Mouse (Mus musculus): ENCODE measurements around the gene Zfp879. TPM values are rescaled to one million over a fixed set of nuclear protein-coding genes. Genes with fewer than 3 reads are reported as not detected.

The Zfp879 gene
- polyA plus RNA-seq, 1 experiment from 2014 or later: 0.07 TPM

DNA sequence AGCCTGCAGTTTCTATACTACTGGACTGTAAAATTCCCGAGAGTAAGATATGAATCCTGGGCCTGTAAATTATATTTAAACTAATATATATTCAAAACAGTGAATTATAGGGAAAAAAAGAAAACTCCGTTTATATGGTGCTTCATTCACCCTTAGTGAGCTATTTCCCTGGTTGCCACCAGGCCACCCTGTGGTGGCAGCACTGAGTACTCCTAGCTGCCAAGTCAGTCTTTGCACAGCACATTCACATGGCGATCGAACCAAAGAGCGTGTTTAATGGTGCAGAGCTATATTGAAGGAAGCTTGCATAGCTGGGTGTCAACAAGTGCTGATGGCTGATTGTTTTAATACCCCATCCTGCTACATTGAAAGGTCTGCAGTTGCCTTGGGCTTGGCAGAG is 5.7 kb upstream of the Zfp879 start:
- 64% methylated on average over 5 of the region's 5 CpGs for WGBS (ENCODE audit: insufficient replicate concordance)
- ATAC-seq (ENCODE audit: low read depth): no peak
- Histone ChIP-seq H3K4me1 (replicated peaks) (no peaks in the 10 kb centered on the region; the same call in 1 of the 2 replicates), H3K27me3 (peaks cover 47% of the 10 kb centered on the region), H3K36me3 (no peaks in the 10 kb centered on the region), H3K4me2 (no peak overlapping the region), H3K4me3 (replicated peaks) (no peak overlapping the region), H3K9me3 (replicated peaks) (0 out of 2 replicates have a peak, but pooled peaks cover 4% of the 10 kb centered on the region), H3K9ac (no peak overlapping the region), H3K27ac (no peak overlapping the region)
- no peak for DNase-seq

GRCm38 (mm10) chr11:50845951-50846350 is 4.6 kb upstream of the Zfp879 start:
- 79% methylated on average over 3 of the region's 3 CpGs for WGBS (ENCODE audit: insufficient replicate concordance)
- peaks cover 36% of the 10 kb centered on the region for H3K27me3 ChIP-seq
- no peak for ATAC-seq (ENCODE audit: low read depth)
- H3K9ac ChIP-seq: no peak overlapping the region
- no peak overlapping the region for H3K4me2 ChIP-seq
- H3K4me3 ChIP-seq (replicated peaks): no peak overlapping the region
- peaks cover 7% of the 10 kb centered on the region; the same call in 1 of the 2 replicates for H3K4me1 ChIP-seq (replicated peaks)
- H3K27ac ChIP-seq: no peak overlapping the region
- H3K9me3 ChIP-seq (replicated peaks): 0 out of 2 replicates have a peak, but pooled peaks cover 4% of the 10 kb centered on the region
- DNase-seq: no peak
- no peaks in the 10 kb centered on the region for H3K36me3 ChIP-seq

- Histone ChIP-seq H3K36me3 (no peaks in the 10 kb centered on the region), H3K27me3 (no peaks in the 10 kb centered on the region), H3K27ac (no peak overlapping the region), H3K4me3 (replicated peaks) (no peak overlapping the region), H3K9ac (no peak overlapping the region), H3K4me1 (replicated peaks) (no peaks in the 10 kb centered on the region), H3K9me3 (replicated peaks) (no peaks in the 10 kb centered on the region), H3K4me2 (no peak overlapping the region)
- ATAC-seq (ENCODE audit: low read depth): no peak
- WGBS (ENCODE audit: insufficient replicate concordance): 57% methylated on average over 4 of the region's 4 CpGs
- DNase-seq: no peak
Observed at GRCm38 (mm10) chr11:50835727-50836126, 5.6 kb downstream of the Zfp879 start.

GRCm38 (mm10) chr11:50827010-50827953 is 14.1 kb downstream of the Zfp879 start, which contains the start of gene Zfp354c:
Gene Zfp354c, minus strand, starts transcription at chr11:50827724.
- H3K9ac ChIP-seq: peak within 1 kb of the TSS; percentile 69
- H3K4me2 ChIP-seq: peak within 1 kb of the TSS; percentile 86
- no peaks in the 10 kb centered on the region for H3K9me3 ChIP-seq (replicated peaks)
- H3K27ac ChIP-seq: no peak within 1 kb of the TSS
- H3K4me3 ChIP-seq (replicated peaks): peak within 1 kb of the TSS; percentile 69
- H3K36me3 ChIP-seq: no peaks in the 10 kb centered on the region
- ATAC-seq (ENCODE audit: low read depth): peak; percentile 88
- H3K27me3 ChIP-seq: no peaks in the 10 kb centered on the region
- H3K4me1 ChIP-seq (replicated peaks): peaks cover 7% of the 10 kb centered on the region
- WGBS (ENCODE audit: insufficient replicate concordance): 2% methylated on average over 45 of the region's 45 CpGs
- peak; percentile 69 for DNase-seq

DNA sequence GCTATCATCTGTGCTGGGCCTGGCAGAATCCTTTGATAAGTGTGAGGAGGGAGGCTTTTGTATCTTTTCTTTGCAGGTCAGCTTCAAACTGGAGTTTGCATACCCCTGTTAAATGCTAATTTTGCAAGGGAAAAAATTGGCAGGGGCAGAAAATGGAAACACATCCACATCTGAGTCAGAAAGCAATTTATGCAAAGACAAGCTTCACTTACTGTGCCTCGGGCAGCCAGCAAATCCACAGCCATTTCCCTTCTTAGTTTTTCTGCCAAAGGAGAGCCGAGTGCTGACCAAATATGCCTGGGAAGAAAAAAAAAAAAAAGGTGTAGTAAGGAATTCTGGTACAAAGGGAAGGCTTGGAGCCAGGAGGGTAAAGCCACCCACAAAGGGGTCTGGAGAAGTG is 15.1 kb downstream of the Zfp879 start:
- Histone ChIP-seq H3K4me1 (replicated peaks) (peaks cover 7% of the 10 kb centered on the region), H3K9me3 (replicated peaks) (no peaks in the 10 kb centered on the region), H3K36me3 (no peaks in the 10 kb centered on the region), H3K9ac (no peak overlapping the region), H3K4me3 (replicated peaks) (no peak overlapping the region), H3K4me2 (peak overlapping the region; percentile 86), H3K27ac (no peak overlapping the region), H3K27me3 (no peaks in the 10 kb centered on the region)
- ATAC-seq (ENCODE audit: low read depth): no peak
- no peak for DNase-seq
- 62% methylated on average over 2 of the region's 2 CpGs for WGBS (ENCODE audit: insufficient replicate concordance)

DNA sequence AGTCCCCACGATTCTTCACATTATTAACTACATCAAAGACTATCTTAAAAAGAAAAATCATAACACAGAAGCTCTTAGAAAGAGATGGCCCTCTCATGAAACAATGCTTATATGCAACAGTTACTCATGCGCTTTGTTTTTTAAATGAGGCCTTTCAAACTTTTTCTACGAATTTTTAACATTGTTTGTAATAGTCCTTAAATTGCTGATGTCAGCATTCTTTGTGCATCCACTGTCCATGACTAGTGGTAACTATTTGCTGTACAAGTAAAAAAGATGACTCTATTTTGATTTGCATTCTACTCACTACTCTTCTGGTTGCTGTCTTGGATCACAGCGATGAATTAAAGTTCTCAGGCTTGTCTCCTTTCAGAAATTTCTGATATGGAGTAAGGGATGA is 27.1 kb downstream of the Zfp879 start:
- DNase-seq: no peak
- ATAC-seq (ENCODE audit: low read depth): no peak
- no peaks in the 10 kb centered on the region for H3K4me1 ChIP-seq (replicated peaks)
- H3K9ac ChIP-seq: no peak overlapping the region
- 78% methylated on average over 4 of the region's 4 CpGs for WGBS (ENCODE audit: insufficient replicate concordance)
- H3K9me3 ChIP-seq (replicated peaks): peaks cover 20% of the 10 kb centered on the region
- no peak overlapping the region for H3K4me2 ChIP-seq
- H3K27ac ChIP-seq: no peak overlapping the region
- no peaks in the 10 kb centered on the region for H3K27me3 ChIP-seq
- H3K36me3 ChIP-seq: peaks cover 34% of the 10 kb centered on the region
- H3K4me3 ChIP-seq (replicated peaks): no peak overlapping the region

- H3K4me1 ChIP-seq (replicated peaks): no peaks in the 10 kb centered on the region
- no peaks in the 10 kb centered on the region for H3K27me3 ChIP-seq
- no peaks in the 10 kb centered on the region for H3K36me3 ChIP-seq
- DNase-seq: no peak
- no peaks in the 10 kb centered on the region for H3K9me3 ChIP-seq (replicated peaks)
- no peak overlapping the region for H3K9ac ChIP-seq
- ATAC-seq (ENCODE audit: low read depth): no peak
- no peak overlapping the region for H3K4me3 ChIP-seq (replicated peaks)
- no peak overlapping the region for H3K27ac ChIP-seq
- H3K4me2 ChIP-seq: no peak overlapping the region
Observed at GRCm38 (mm10) chr11:50798836-50799235, 42.5 kb downstream of the Zfp879 start.

DNA sequence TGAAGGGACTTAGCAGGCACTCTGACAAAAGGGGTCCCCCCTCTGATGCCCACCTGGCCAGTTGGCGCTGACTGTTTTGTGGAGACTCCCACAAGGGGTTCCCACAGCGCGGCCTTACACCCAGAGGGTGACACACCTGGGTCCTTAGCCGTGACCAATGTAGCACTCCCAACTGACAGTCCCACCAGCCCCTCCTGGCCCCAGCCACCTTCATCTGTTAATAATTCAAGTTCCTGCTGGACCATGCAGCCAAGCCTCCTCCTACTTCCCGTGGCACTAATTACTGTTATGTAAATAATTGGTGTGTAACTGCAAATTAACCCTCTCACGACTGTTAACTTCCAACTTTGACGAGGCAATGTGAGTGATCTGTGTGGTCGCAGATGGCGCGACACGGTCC is 43.7 kb downstream of the Zfp879 start:
- Histone ChIP-seq H3K36me3 (no peaks in the 10 kb centered on the region), H3K9me3 (replicated peaks) (no peaks in the 10 kb centered on the region)
- 70% methylated on average over 11 of the region's 11 CpGs for WGBS (ENCODE audit: insufficient replicate concordance)

More for the DNA sequence above, 43.7 kb downstream of the Zfp879 start:
- no peaks in the 10 kb centered on the region for H3K27me3 ChIP-seq
- ATAC-seq (ENCODE audit: low read depth) (no peak), DNase-seq (no peak)
- no peaks in the 10 kb centered on the region for H3K4me1 ChIP-seq (replicated peaks)
- no peak overlapping the region for H3K4me3 ChIP-seq (replicated peaks)
- no peak overlapping the region for H3K27ac ChIP-seq
- no peak overlapping the region for H3K4me2 ChIP-seq
- H3K9ac ChIP-seq: no peak overlapping the region

Other genes starting within 250 kb of the Zfp879 start
- gene Adamts2, start 239.5 kb downstream of the Zfp879 start, polyA plus RNA-seq (2015; fragmentation: Nextera tagmentation; extraction: Ambion mirVana): 1.4 and 1.6 TPM in 2 replicates
- 1.7 TPM in 2 replicates for gene Zfp354c, start 13.8 kb downstream of the Zfp879 start, polyA plus RNA-seq (2015; fragmentation: Nextera tagmentation; extraction: Ambion mirVana)
- 0.03 TPM in 1 of 2 replicates, not detected in the other for gene Grm6, start 9.1 kb upstream of the Zfp879 start, polyA plus RNA-seq (2015; fragmentation: Nextera tagmentation; extraction: Ambion mirVana)
- gene Zfp454, start 46.1 kb upstream of the Zfp879 start, polyA plus RNA-seq (2015; fragmentation: Nextera tagmentation; extraction: Ambion mirVana): 0.37 and 0.70 TPM in 2 replicates
- 3.1 and 3.2 TPM in 2 replicates for gene Zfp2, start 74.6 kb upstream of the Zfp879 start, polyA plus RNA-seq (2015; fragmentation: Nextera tagmentation; extraction: Ambion mirVana)
- gene Zfp354b, start 90.1 kb upstream of the Zfp879 start, polyA plus RNA-seq (2015; fragmentation: Nextera tagmentation; extraction: Ambion mirVana): 0.10 and 0.20 TPM in 2 replicates
- gene 4933414I15Rik, start 102.2 kb upstream of the Zfp879 start, polyA plus RNA-seq (2015; fragmentation: Nextera tagmentation; extraction: Ambion mirVana): not detected in 2 replicates
- gene Prop1, start 112.2 kb upstream of the Zfp879 start, polyA plus RNA-seq (2015; fragmentation: Nextera tagmentation; extraction: Ambion mirVana): not detected in 2 replicates
- not detected in 2 replicates for gene Olfr1378, start 125.0 kb upstream of the Zfp879 start, polyA plus RNA-seq (2015; fragmentation: Nextera tagmentation; extraction: Ambion mirVana)
- gene Olfr1377, start 140.4 kb upstream of the Zfp879 start, polyA plus RNA-seq (2015; fragmentation: Nextera tagmentation; extraction: Ambion mirVana): not detected in 2 replicates
- not detected in 2 replicates for gene Olfr51, start 162.0 kb upstream of the Zfp879 start, polyA plus RNA-seq (2015; fragmentation: Nextera tagmentation; extraction: Ambion mirVana)
- gene Olfr54, start 172.7 kb upstream of the Zfp879 start, polyA plus RNA-seq (2015; fragmentation: Nextera tagmentation; extraction: Ambion mirVana): not detected in 2 replicates
- gene Olfr1375, start 206.6 kb upstream of the Zfp879 start, polyA plus RNA-seq (2015; fragmentation: Nextera tagmentation; extraction: Ambion mirVana): not detected in 2 replicates
- gene Zfp354a, start 217.7 kb upstream of the Zfp879 start, polyA plus RNA-seq (2015; fragmentation: Nextera tagmentation; extraction: Ambion mirVana): 1.5 and 2.1 TPM in 2 replicates